Mouse (Mus musculus) spleen, adult 12 weeks (tissue): Measurements from ENCODE around the gene Abcd2.

Source experiments
- DNase-seq: peaks from one replicate; pipeline ENCODE4 v3.0.0; 2022; ENCODE audit warnings: low spot score

The Abcd2 gene

DNA sequence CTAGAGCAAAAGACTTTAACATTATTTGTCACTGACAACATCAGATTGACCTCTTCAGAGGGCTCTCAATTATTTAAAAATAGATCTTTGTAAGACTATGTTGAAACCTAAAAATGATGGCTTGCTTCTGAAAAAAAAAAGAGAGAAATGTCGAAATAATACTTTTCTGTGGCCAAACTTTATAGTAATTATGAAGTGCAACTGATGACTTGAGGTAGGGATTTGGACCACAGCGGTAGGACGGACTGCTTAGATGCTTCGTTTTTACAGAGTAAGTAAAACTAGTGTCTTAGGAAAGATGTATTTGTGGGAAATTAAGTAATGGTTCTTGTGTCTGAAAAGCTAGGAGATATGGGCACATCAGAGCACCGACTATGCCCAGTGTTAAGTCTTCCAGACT lies 30.4 kb downstream of the Abcd2 start:
- DNase-seq, result no peak

DNA sequence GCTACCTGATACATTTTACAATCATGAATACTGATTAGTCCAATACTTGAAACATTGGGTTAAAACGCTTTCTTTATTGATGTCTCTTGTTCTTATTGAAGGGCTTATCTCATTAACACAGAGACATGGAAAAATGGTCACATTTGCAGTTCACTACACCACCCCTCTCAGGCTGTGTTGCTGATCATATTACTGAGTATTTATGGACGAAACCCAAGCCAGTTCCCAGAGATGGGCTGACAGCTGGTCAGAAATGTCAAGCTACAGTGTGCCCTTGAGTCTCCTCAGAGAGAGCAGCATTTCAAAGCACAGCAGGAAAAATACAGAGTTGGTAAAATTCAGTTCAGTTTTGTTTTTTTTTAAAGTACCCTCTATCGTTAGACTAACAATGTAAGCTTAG lies 38.3 kb downstream of the Abcd2 start:
- DNase-seq, result no peak

DNA sequence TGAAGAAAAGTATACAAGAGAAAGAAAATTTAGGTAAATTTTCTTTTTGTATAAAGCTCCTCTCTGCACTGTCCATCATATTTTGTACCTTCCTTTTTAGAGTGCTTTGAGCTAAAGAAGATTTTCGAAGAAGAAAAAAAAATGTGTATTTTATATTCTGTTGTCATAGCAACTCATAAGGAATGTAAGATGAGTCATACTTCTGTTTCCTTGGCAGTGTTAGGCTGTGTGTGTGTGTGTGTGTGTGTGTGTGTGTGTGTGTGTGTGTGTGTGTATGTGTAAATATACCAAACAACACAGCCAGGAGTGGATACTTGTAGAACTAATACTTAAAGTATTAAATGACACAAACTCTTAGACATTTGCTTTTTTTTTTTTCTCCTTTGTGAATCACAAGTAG lies 39.0 kb downstream of the Abcd2 start:
- no peak for DNase-seq

DNA sequence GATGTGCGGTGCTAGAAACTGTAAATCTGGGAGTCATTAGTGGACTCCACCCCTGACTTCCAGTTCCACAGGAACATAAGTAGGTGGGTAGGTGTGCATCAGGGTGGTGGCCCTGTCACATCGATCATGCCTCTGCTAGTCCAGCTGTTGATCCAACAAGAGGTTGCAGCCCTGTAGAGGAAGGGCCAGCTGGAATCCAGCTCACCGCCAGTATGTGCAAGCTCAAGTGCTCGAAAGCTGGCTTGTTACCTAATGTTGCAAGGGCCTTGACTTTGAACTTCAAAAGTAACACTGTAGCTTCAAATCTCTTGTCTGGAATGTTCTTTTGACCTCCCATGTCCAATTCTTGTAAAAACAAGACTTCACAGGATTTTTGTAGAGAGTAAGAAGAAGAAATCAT lies 67.0 kb downstream of the Abcd2 start:
- no peak for DNase-seq

DNA sequence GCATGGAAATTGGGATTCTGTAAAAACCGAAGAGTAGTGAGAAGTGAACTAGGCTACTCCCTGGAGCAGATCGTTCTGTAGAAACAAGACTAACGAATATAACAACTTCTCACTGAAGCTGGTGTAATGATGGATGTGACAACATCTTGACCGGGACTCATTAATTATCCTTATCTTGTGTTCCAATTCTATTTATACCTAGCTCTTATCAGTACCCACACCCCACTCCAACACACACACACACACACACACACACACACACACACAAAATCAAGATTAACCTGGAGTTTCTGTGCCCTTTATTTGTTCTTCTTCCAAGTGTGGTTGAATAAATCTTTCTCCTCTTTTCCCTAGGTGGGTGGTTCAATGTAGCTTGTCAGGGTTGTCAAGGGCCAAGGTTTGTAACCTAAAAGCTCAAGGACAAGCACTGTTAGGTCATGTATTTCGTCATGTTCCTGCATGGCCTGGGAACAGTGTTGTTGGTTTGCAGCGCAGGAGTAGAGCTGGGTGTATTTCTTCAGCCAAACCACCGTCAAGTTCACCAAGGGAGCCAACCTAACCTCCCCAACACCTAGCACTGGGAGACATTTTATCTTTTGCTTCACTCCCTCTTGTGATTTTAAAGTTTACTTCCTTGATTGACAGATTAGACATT lies 78.9 kb downstream of the Abcd2 start:
- no peak for DNase-seq

DNA sequence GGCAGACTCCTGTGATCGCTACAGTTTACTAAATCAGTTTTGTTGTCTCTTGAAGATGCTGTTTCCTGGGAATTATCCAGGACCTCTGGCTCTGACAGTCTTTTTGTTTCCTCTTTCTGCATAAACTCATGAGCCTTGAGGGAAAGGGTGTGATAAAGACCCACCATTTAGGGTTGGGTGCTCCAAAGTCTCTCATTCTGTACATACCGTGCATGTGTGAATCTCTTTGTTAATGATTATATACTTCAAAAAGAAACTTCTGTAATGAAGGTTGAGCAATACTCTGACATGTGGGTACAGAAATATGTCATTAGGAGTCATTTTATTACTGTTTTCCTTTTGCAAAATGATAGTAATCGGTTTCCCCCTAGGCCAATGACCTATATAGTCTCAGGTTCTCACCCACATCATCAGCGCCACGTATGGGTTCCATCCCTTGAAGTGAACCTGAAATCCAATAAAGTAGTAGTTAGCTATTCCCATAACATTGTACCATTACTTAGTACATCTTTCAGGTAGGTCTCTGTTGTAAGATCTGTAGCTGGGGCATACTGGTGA lies 83.4 kb downstream of the Abcd2 start:
- no peak for DNase-seq

DNA sequence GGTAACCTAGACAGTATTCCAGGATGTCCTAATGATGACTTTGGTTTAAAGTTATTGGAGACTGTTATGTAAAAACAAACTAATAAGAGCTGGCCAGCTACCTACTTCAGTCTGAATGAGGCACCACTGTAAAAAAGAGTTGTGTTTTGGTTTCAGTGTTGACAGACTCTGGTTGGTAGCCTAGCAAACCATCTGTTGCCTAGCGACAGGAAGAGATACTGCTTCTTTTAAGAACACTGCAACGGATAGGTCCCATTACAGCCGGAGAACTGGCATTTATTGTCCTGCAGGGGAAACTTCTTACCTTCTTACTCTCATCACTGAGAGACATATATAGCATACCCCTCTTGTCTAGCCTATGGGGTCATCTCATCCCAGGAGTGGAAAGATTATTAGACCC lies 86.7 kb downstream of the Abcd2 start:
- DNase-seq, result no peak

DNA sequence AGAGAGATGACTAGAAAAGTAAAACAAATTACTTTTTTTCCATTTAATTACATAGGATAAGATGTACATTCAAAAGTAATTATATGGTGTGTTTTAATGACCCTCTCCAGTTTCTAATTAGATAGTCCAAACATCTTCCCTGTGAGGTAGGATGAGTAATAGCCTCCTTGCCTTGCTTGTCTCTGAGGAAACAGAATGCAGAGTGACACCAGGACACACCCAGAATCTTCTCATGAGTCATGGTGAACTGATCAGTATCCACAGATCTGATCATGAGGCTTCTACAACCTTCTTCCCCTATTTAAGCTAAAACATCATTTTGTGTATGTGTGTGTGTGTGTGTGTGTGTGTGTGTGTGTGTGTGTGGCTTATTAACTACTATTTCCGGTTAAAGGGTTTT lies 87.3 kb downstream of the Abcd2 start:
- DNase-seq, result no peak

DNA sequence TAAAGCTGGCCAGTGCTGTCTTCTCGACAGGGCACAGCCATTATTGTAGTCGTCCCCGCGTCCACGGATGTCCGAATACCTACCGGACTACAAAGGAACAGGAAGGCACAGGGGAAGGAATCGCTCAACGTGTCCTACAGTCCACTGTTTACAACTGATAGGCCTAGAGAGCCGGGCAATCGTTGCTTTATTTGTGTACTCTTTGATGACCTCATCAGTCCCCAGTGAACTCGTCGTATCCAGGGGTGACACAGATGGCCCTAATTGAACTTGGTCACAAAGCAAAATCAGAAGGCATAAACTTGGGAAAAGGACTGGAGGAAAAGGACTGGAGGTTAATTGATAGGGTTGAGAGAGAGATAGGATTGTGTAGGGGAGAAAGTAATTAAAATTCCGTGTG lies 87.8 kb downstream of the Abcd2 start:
- DNase-seq, result no peak

DNA sequence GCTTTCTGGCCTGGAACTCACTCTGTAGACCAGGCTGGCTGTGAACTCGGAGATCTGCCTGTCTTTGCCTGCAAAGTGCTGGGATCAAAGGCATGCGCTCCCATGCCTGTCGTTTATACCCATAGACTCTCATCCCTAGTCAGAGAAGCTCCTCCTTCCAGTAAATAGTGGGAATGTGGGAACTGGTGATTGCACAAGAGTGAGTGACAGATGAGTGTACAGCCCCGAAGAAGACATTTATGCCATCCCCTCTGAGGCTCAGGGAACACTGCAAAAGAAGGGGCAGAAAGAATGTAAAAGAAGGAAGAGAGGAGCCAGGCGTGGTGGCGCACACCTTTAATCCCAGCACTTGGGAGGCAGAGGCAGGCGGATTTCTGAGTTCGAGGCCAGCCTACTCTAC lies 88.3 kb downstream of the Abcd2 start:
- no peak for DNase-seq

DNA sequence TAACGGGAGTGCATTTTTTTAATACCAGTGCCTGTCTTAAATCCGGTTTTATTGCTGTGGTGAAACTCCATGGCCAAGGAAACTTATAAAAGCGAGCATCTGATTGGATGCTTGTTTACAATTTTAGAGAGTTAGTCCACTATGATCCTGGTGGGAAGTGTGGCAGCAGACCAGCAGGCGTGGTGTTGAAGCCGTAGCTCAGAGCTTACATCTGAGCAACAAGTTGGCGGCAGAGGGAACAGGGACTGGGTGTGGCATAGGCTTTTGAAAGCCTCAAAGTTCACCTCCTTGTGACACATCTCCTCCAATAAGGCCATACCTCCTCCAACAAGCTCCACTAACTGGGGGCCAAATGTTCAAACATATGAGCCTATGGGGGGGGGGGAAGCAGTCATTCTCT lies 95.0 kb downstream of the Abcd2 start:
- DNase-seq, result no peak
